Mouse (Mus musculus) myocyte (in vitro differentiated cells): ENCODE measurements at regions not wholly inside any gene's neighbourhood (a gene's known extent, or its start where the extent isn't known, plus 50 kb on each side); places are given as distances from the start of the nearest gene placed in this dataset.

Source experiments
- H3K27me3 ChIP-seq: one replicate; pipeline ENCODE4 v1.6.1; 2011; ENCODE audit not compliant: control insufficient read depth, insufficient read depth, insufficient read length
- H3K36me3 ChIP-seq: one replicate; pipeline ENCODE4 v1.6.1; 2011; ENCODE audit not compliant: control insufficient read depth, insufficient read depth
- H3K4me2 ChIP-seq: one replicate; pipeline ENCODE4 v1.6.1; 2011; ENCODE audit warnings: low read depth, control low read depth
- H3K4me3 ChIP-seq: one replicate; pipeline ENCODE4 v1.5.1; 2011; ENCODE audit warnings: mild to moderate bottlenecking, control low read depth, moderate library complexity
- H3K79me2 ChIP-seq: one replicate; pipeline ENCODE4 v1.6.1; 2011; ENCODE audit not compliant: control insufficient read depth, insufficient read depth
- H3ac ChIP-seq: one replicate; pipeline ENCODE4 v1.6.1; 2011; ENCODE audit not compliant: control insufficient read depth, insufficient read length
- CEBPB ChIP-seq: IDR thresholded peaks from 2 replicates; pipeline ENCODE4 v1.6.1; 2011; ENCODE audit warnings: mild to moderate bottlenecking, moderate library complexity; ENCODE audit not compliant: poor library complexity, insufficient read depth, severe bottlenecking
- E2F4 ChIP-seq: IDR thresholded peaks from one replicate; pipeline ENCODE4 v1.6.1; 2011; ENCODE audit warnings: mild to moderate bottlenecking, control low read depth, moderate library complexity; ENCODE audit not compliant: insufficient read depth
- MAX ChIP-seq: IDR thresholded peaks from one replicate; pipeline ENCODE4 v1.6.1; 2011; ENCODE audit warnings: low read depth, mild to moderate bottlenecking, control low read depth
- MYOD1 ChIP-seq, 3 experiments: IDR thresholded peaks; one replicate each; pipeline ENCODE4 v1.6.1; 2011; ENCODE audit warnings: control low read depth in 2 of 3, low read depth in 2 of 3, mild to moderate bottlenecking in 2 of 3, moderate library complexity in 1 of 3; ENCODE audit not compliant: insufficient read length in 2 of 3, control insufficient read depth in 1 of 3
- MYOG ChIP-seq, 3 experiments: IDR thresholded peaks; one replicate each; pipeline ENCODE4 v1.6.1; 2011; ENCODE audit warnings: control low read depth in 2 of 3, low read depth in 2 of 3, mild to moderate bottlenecking in 2 of 3; ENCODE audit not compliant: insufficient read length in 2 of 3, control insufficient read depth in 1 of 3, insufficient read depth in 1 of 3
- POLR2A ChIP-seq: IDR thresholded peaks from one replicate; pipeline ENCODE4 v1.6.1; 2011; ENCODE audit warnings: low read depth, mild to moderate bottlenecking, control low read depth, moderate library complexity; ENCODE audit not compliant: insufficient read length
- POLR2AphosphoS2 ChIP-seq: IDR thresholded peaks from one replicate; pipeline ENCODE4 v1.6.1; 2011; ENCODE audit warnings: low read depth, control low read depth; ENCODE audit not compliant: insufficient read length
- REST ChIP-seq: IDR thresholded peaks from one replicate; pipeline ENCODE4 v1.6.1; 2011; ENCODE audit warnings: mild to moderate bottlenecking, control low read depth, moderate library complexity; ENCODE audit not compliant: insufficient read depth, insufficient read length
- SRF ChIP-seq: IDR thresholded peaks from one replicate; pipeline ENCODE4 v1.6.1; 2011; ENCODE audit warnings: low read depth; ENCODE audit not compliant: control insufficient read depth, insufficient read length
- TCF12 ChIP-seq: IDR thresholded peaks from one replicate; pipeline ENCODE4 v1.6.1; 2011; ENCODE audit warnings: mild to moderate bottlenecking, control low read depth; ENCODE audit not compliant: poor library complexity, insufficient read depth, severe bottlenecking
- TCF3 ChIP-seq: IDR thresholded peaks from one replicate; pipeline ENCODE4 v1.6.1; 2011; ENCODE audit warnings: low read depth, control low read depth; ENCODE audit not compliant: insufficient read length
- USF1 ChIP-seq: IDR thresholded peaks from one replicate; pipeline ENCODE4 v1.6.1; 2011; ENCODE audit warnings: low read depth, mild to moderate bottlenecking, control low read depth, moderate library complexity

DNA sequence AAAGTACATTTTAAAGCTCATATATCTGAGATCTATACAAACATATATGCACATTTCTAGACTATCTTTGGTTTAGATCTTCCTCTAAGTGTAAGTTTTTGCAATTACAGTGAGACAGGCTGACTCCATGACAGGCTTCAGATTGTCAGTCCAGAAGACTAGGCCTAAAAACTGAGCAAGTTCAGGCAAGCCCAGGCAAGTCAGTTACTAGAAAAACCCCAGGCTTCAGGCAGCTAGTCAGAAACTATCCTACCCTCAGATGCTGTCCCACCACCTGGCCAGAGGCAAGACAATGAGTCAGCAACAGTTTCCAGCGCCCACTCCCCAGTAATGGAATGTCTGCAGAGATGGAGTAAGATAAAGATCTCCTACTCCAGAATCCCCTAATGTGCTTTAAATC, 53.4 kb upstream of the Qrfpr start:
- H3K27me3 ChIP-seq, result no peaks in the 10 kb centered on the region
- no peak for TF ChIP-seq USF1
- TF ChIP-seq TCF3, result no peak
- TF ChIP-seq POLR2AphosphoS2, result no peak
- TF ChIP-seq MAX, result no peak
- no peak for TF ChIP-seq TCF12
- no peak for TF ChIP-seq CEBPB
- TF ChIP-seq MYOD1 (IDR thresholded peaks at IDR 0.05; ENCODE audit: control insufficient read depth in 1 of 3, insufficient read length in 2 of 3, low read depth in 2 of 3), result no peak
- TF ChIP-seq MYOG (IDR thresholded peaks at IDR 0.05; ENCODE audit: control insufficient read depth in 1 of 3, insufficient read depth in 1 of 3, insufficient read length in 2 of 3, low read depth in 2 of 3), result no peak
- no peak for TF ChIP-seq REST
- no peak for TF ChIP-seq E2F4
- TF ChIP-seq POLR2A, result no peak
- TF ChIP-seq SRF, result no peak
- no peaks in the 10 kb centered on the region for H3K36me3 ChIP-seq
- no peak overlapping the region for H3K4me3 ChIP-seq
- H3K79me2 ChIP-seq, result no peaks in the 10 kb centered on the region
- H3K4me2 ChIP-seq, result no peak overlapping the region
- no peak overlapping the region for H3ac ChIP-seq
